Mouse (Mus musculus) forebrain, embryonic 10.5 days (tissue): ENCODE results near the gene Nfatc2ip. TPM values are rescaled to one million over a fixed set of nuclear protein-coding genes. Genes with fewer than 3 reads are reported as not detected.
"Not testable (repeated sequence)": the region's sequence is repeated elsewhere in the genome, so short reads cannot be mapped to it uniquely, and the experiment has no call there.

Experiments
- DNase-seq: peaks from one replicate; pipeline ENCODE4 v3.0.0-alpha.2; 2017; ENCODE audit warnings: low spot score; ENCODE audit errors: extremely low spot score
- H3K27ac ChIP-seq: fragments of 300-500 bp; sonication (generic); 2 replicates; pipeline ENCODE4 v1.5.1; 2016; ENCODE audit warnings: mild to moderate bottlenecking
- H3K27me3 ChIP-seq: fragments of 300-500 bp; sonication (generic); 2 replicates; pipeline ENCODE4 v1.6.1; 2016; ENCODE audit warnings: mild to moderate bottlenecking; ENCODE audit not compliant: poor library complexity, severe bottlenecking
- H3K36me3 ChIP-seq: fragments of 300-500 bp; sonication (generic); replicated peaks from 2 replicates; pipeline ENCODE4 v1.6.1; 2016; ENCODE audit warnings: mild to moderate bottlenecking, moderate library complexity
- H3K4me1 ChIP-seq: fragments of 300-500 bp; sonication (generic); 2 replicates; pipeline ENCODE4 v1.6.1; 2016
- H3K4me3 ChIP-seq: fragments of 300-500 bp; sonication (generic); 2 replicates; pipeline ENCODE4 v1.5.1; 2016; ENCODE audit warnings: mild to moderate bottlenecking, moderate library complexity
- H3K9me3 ChIP-seq: fragments of 300-500 bp; sonication (generic); 2 replicates; pipeline ENCODE4 v1.6.1; 2016; ENCODE audit warnings: mild to moderate bottlenecking, moderate library complexity
- WGBS: fragments of 180-500 bp; shearing (Covaris S2); methylation state at CpG from one replicate; pipeline ENCODE4 v1.1.7; 2016; 5-methylcytosine and 5-hydroxymethylcytosine counted together
- polyA plus RNA-seq: library from polyadenylated mRNA; unstranded; fragments of >200 nt; fragmentation: Nextera tagmentation; extraction: Ambion mirVana; gene quantifications from 2 replicates; pipeline ENCODE4 v1.2.1, GENCODE M21; 2016

The Nfatc2ip gene
- polyA plus RNA-seq, 1 experiment from 2014 or later = 2.8 TPM

- peaks cover 18% of the 10 kb centered on the region for H3K4me1 ChIP-seq
- H3K36me3 ChIP-seq = 0 out of 2 replicates have a peak, but pooled peaks cover 9% of the 10 kb centered on the region
- WGBS = 88% methylated on average over 4 of the region's 4 CpGs
- no peaks in the 10 kb centered on the region for H3K27me3 ChIP-seq
- no peak overlapping the region for H3K27ac ChIP-seq
- no peaks in the 10 kb centered on the region for H3K9me3 ChIP-seq
- H3K4me3 ChIP-seq = no peak overlapping the region
- DNase-seq = no peak
These were observed 1.3 kb upstream of the Nfatc2ip start for GRCm38 (mm10) chr7:126397822-126398221.

- H3K9me3 ChIP-seq = no peaks in the 10 kb centered on the region
- WGBS = 62% methylated on average over 6 of the region's 6 CpGs
- H3K4me3 ChIP-seq = peak overlapping the region; percentile 98
- peaks cover 18% of the 10 kb centered on the region for H3K4me1 ChIP-seq
- 0 out of 2 replicates have a peak, but pooled peaks cover 9% of the 10 kb centered on the region for H3K36me3 ChIP-seq
- DNase-seq = no peak
- H3K27ac ChIP-seq = peak overlapping the region; percentile 51; the same call in 1 of the 2 replicates
- no peaks in the 10 kb centered on the region for H3K27me3 ChIP-seq
These were observed 684 bp upstream of the Nfatc2ip start for GRCm38 (mm10) chr7:126397221-126397620.

- 93% methylated on average over 7 of the region's 7 CpGs for WGBS
- H3K36me3 ChIP-seq = peaks cover 57% of the 10 kb centered on the region
These were observed 4.3 kb downstream of the Nfatc2ip start for GRCm38 (mm10) chr7:126392086-126392884.

GRCm38 (mm10) chr7:126388185-126388584, 8.4 kb downstream of the Nfatc2ip start:
- H3K4me1 ChIP-seq = no peaks in the 10 kb centered on the region
- H3K36me3 ChIP-seq = peaks cover 82% of the 10 kb centered on the region
- H3K9me3 ChIP-seq = no peaks in the 10 kb centered on the region
- H3K4me3 ChIP-seq = no peak overlapping the region
- WGBS = 100% methylated on average over 1 of the region's 1 CpGs
- no peaks in the 10 kb centered on the region for H3K27me3 ChIP-seq
- no peak for DNase-seq
- H3K27ac ChIP-seq = no peak overlapping the region

More at GRCm38 (mm10) chr7:126392086-126392884, 4.3 kb downstream of the Nfatc2ip start:
- peaks cover 16% of the 10 kb centered on the region for H3K4me1 ChIP-seq
- not testable (repeated sequence) for H3K4me3 ChIP-seq, H3K9me3 ChIP-seq, H3K27ac ChIP-seq, H3K27me3 ChIP-seq, DNase-seq

GRCm38 (mm10) chr7:126383565-126383964, 13.0 kb downstream of the Nfatc2ip start:
- no peak for DNase-seq
- 93% methylated on average over 5 of the region's 5 CpGs for WGBS
- no peaks in the 10 kb centered on the region for H3K9me3 ChIP-seq
- no peak overlapping the region for H3K27ac ChIP-seq
- no peaks in the 10 kb centered on the region for H3K27me3 ChIP-seq
- no peaks in the 10 kb centered on the region for H3K4me1 ChIP-seq
- peaks cover 47% of the 10 kb centered on the region for H3K36me3 ChIP-seq
- no peak overlapping the region for H3K4me3 ChIP-seq

GRCm38 (mm10) chr7:126377278-126378158, 19.0 kb downstream of the Nfatc2ip start, which contains the start of gene Spns1:
Gene Spns1 (minus strand): TSS chr7:126377450.
- H3K4me1 ChIP-seq = peaks cover 31% of the 10 kb centered on the region
- WGBS = under 1% methylated on average over 33 of the region's 33 CpGs
- peak within 1 kb of the TSS; percentile 90 for H3K4me3 ChIP-seq
- no peaks in the 10 kb centered on the region for H3K27me3 ChIP-seq
- H3K36me3 ChIP-seq = peaks cover 30% of the 10 kb centered on the region
- H3K27ac ChIP-seq = peak within 1 kb of the TSS; percentile 83
- DNase-seq = peak; percentile 96
- H3K9me3 ChIP-seq = no peaks in the 10 kb centered on the region

GRCm38 (mm10) chr7:126376903-126377277, 19.6 kb downstream of the Nfatc2ip start:
- peak overlapping the region; percentile 90 for H3K4me3 ChIP-seq
- no peak for DNase-seq
- H3K36me3 ChIP-seq = peaks cover 36% of the 10 kb centered on the region
- peak overlapping the region; percentile 83 for H3K27ac ChIP-seq
- no peaks in the 10 kb centered on the region for H3K27me3 ChIP-seq
- WGBS = 1% methylated on average over 27 of the region's 27 CpGs
- H3K9me3 ChIP-seq = no peaks in the 10 kb centered on the region
- peaks cover 31% of the 10 kb centered on the region for H3K4me1 ChIP-seq

GRCm38 (mm10) chr7:126375012-126375411, 21.5 kb downstream of the Nfatc2ip start:
- peaks cover 55% of the 10 kb centered on the region for H3K36me3 ChIP-seq

GRCm38 (mm10) chr7:126374526-126374925, 22.0 kb downstream of the Nfatc2ip start:
- Histone ChIP-seq H3K9me3 (no peaks in the 10 kb centered on the region), H3K27ac (no peak overlapping the region), H3K36me3 (peaks cover 60% of the 10 kb centered on the region), H3K4me1 (peaks cover 31% of the 10 kb centered on the region), H3K4me3 (no peak overlapping the region), H3K27me3 (no peaks in the 10 kb centered on the region)
- 87% methylated on average over 6 of the region's 6 CpGs for WGBS
- DNase-seq = no peak

More at GRCm38 (mm10) chr7:126375012-126375411, 21.5 kb downstream of the Nfatc2ip start:
- DNase-seq = no peak
- H3K4me1 ChIP-seq = peaks cover 31% of the 10 kb centered on the region
- no peaks in the 10 kb centered on the region for H3K9me3 ChIP-seq
- 79% methylated on average over 5 of the region's 5 CpGs for WGBS
- no peak overlapping the region for H3K27ac ChIP-seq
- no peaks in the 10 kb centered on the region for H3K27me3 ChIP-seq
- H3K4me3 ChIP-seq = no peak overlapping the region

GRCm38 (mm10) chr7:126373007-126373406, 23.5 kb downstream of the Nfatc2ip start:
- peaks cover 26% of the 10 kb centered on the region for H3K4me1 ChIP-seq
- no peaks in the 10 kb centered on the region for H3K27me3 ChIP-seq
- H3K27ac ChIP-seq = no peak overlapping the region
- H3K36me3 ChIP-seq = peaks cover 71% of the 10 kb centered on the region
- WGBS = 86% methylated on average over 9 of the region's 9 CpGs
- H3K9me3 ChIP-seq = no peaks in the 10 kb centered on the region
- H3K4me3 ChIP-seq = no peak overlapping the region
- no peak for DNase-seq

- no peaks in the 10 kb centered on the region for H3K9me3 ChIP-seq
- DNase-seq = no peak
- no peaks in the 10 kb centered on the region for H3K4me1 ChIP-seq
- no peak within 1 kb of the TSS for H3K27ac ChIP-seq
- H3K4me3 ChIP-seq = no peak within 1 kb of the TSS
- H3K27me3 ChIP-seq = no peaks in the 10 kb centered on the region
- H3K36me3 ChIP-seq = peaks cover 68% of the 10 kb centered on the region
- 80% methylated on average over 13 of the region's 13 CpGs for WGBS
These were observed 27.1 kb downstream of the Nfatc2ip start, which contains the start of gene Lat for GRCm38 (mm10) chr7:126369393-126369792. Gene Lat (minus strand): TSS chr7:126369570.

GRCm38 (mm10) chr7:126368367-126368766, 28.2 kb downstream of the Nfatc2ip start:
- H3K4me1 ChIP-seq = no peaks in the 10 kb centered on the region
- 89% methylated on average over 8 of the region's 8 CpGs for WGBS
- no peak for DNase-seq
- no peaks in the 10 kb centered on the region for H3K9me3 ChIP-seq
- H3K27ac ChIP-seq = no peak overlapping the region
- H3K4me3 ChIP-seq = no peak overlapping the region
- peaks cover 64% of the 10 kb centered on the region for H3K36me3 ChIP-seq
- H3K27me3 ChIP-seq = no peaks in the 10 kb centered on the region
